Mouse (Mus musculus): Measurements from ENCODE around the gene Ank3. TPM values are rescaled to one million over a fixed set of nuclear protein-coding genes. Genes with fewer than 3 reads are reported as not detected.

Gene Ank3
- polyA plus RNA-seq, 1 experiment from 2014 or later: 24.7 TPM

GRCm38 (mm10) chr10:69705806-69706768, 307.5 kb downstream of the Ank3 start:
- Histone ChIP-seq H3K4me1 (replicated peaks; ENCODE audit: control insufficient read depth, insufficient read depth, low read length) (peaks cover 16% of the 10 kb centered on the region; the same call in 1 of the 2 replicates), H3K36me3 (ENCODE audit: control insufficient read depth, insufficient read depth, low read length) (no peaks in the 10 kb centered on the region), H3K9me3 (ENCODE audit: control insufficient read depth, low read length) (no peaks in the 10 kb centered on the region), H3K27me3 (replicated peaks; ENCODE audit: control insufficient read depth, insufficient read depth, low read length) (no peaks in the 10 kb centered on the region), H3K27ac (ENCODE audit: low read depth) (0 out of 2 replicates have a peak overlapping the region, but pooled peaks have one; percentile 27), H3K4me3 (ENCODE audit: low read depth, low read length) (peak overlapping the region; percentile 22), H3K9ac (ENCODE audit: low read length) (peak overlapping the region; percentile 20; the same call in 1 of the 2 replicates), H3K4me2 (ENCODE audit: low read length) (peak overlapping the region; percentile 45)
- peak; percentile 67 for DNase-seq (ENCODE audit: low spot score)
- no peak for ATAC-seq (replicated peaks; ENCODE audit: low FRiP score, low TSS enrichment, low read depth)
- 14% methylated on average over 17 of the region's 17 CpGs for WGBS

GRCm38 (mm10) chr10:69706851-69707788, 308.5 kb downstream of the Ank3 start:
- Histone ChIP-seq H3K4me1 (replicated peaks; ENCODE audit: control insufficient read depth, insufficient read depth, low read length) (peaks cover 16% of the 10 kb centered on the region; the same call in 1 of the 2 replicates), H3K27me3 (replicated peaks; ENCODE audit: control insufficient read depth, insufficient read depth, low read length) (no peaks in the 10 kb centered on the region), H3K4me3 (ENCODE audit: low read depth, low read length) (peak overlapping the region; percentile 22), H3K36me3 (ENCODE audit: control insufficient read depth, insufficient read depth, low read length) (no peaks in the 10 kb centered on the region), H3K4me2 (ENCODE audit: low read length) (peak overlapping the region; percentile 45), H3K9ac (ENCODE audit: low read length) (no peak overlapping the region), H3K27ac (ENCODE audit: low read depth) (no peak overlapping the region), H3K9me3 (ENCODE audit: control insufficient read depth, low read length) (no peaks in the 10 kb centered on the region)
- DNase-seq (ENCODE audit: low spot score) (no peak), ATAC-seq (replicated peaks; ENCODE audit: low FRiP score, low TSS enrichment, low read depth) (0 out of 2 replicates have a peak, but pooled peaks have one; percentile 47)
- 41% methylated on average over 14 of the region's 14 CpGs for WGBS

GRCm38 (mm10) chr10:69707844-69708550, 309.4 kb downstream of the Ank3 start:
- ATAC-seq (replicated peaks; ENCODE audit: low FRiP score, low TSS enrichment, low read depth): no peak
- no peaks in the 10 kb centered on the region for H3K27me3 ChIP-seq (replicated peaks; ENCODE audit: control insufficient read depth, insufficient read depth, low read length)
- H3K4me2 ChIP-seq (ENCODE audit: low read length): no peak overlapping the region
- no peaks in the 10 kb centered on the region for H3K9me3 ChIP-seq (ENCODE audit: control insufficient read depth, low read length)
- no peaks in the 10 kb centered on the region for H3K36me3 ChIP-seq (ENCODE audit: control insufficient read depth, insufficient read depth, low read length)
- no peak overlapping the region for H3K4me3 ChIP-seq (ENCODE audit: low read depth, low read length)
- H3K9ac ChIP-seq (ENCODE audit: low read length): no peak overlapping the region
- no peak for DNase-seq (ENCODE audit: low spot score)
- peaks cover 19% of the 10 kb centered on the region; the same call in 1 of the 2 replicates for H3K4me1 ChIP-seq (replicated peaks; ENCODE audit: control insufficient read depth, insufficient read depth, low read length)
- H3K27ac ChIP-seq (ENCODE audit: low read depth): no peak overlapping the region
- 80% methylated on average over 11 of the region's 11 CpGs for whole genome bisulfite sequencing

- Histone ChIP-seq H3K36me3 (ENCODE audit: control insufficient read depth, insufficient read depth, low read length) (no peaks in the 10 kb centered on the region), H3K27ac (ENCODE audit: low read depth) (no peak overlapping the region), H3K4me1 (replicated peaks; ENCODE audit: control insufficient read depth, insufficient read depth, low read length) (peaks cover 19% of the 10 kb centered on the region; the same call in 1 of the 2 replicates), H3K4me3 (ENCODE audit: low read depth, low read length) (no peak overlapping the region), H3K4me2 (ENCODE audit: low read length) (no peak overlapping the region), H3K9ac (ENCODE audit: low read length) (no peak overlapping the region), H3K9me3 (ENCODE audit: control insufficient read depth, low read length) (no peaks in the 10 kb centered on the region), H3K27me3 (replicated peaks; ENCODE audit: control insufficient read depth, insufficient read depth, low read length) (no peaks in the 10 kb centered on the region)
- no peak for ATAC-seq (replicated peaks; ENCODE audit: low FRiP score, low TSS enrichment, low read depth)
- DNase-seq (ENCODE audit: low spot score): no peak
- WGBS: 82% methylated on average over 2 of the region's 2 CpGs
These were observed 311.1 kb downstream of the Ank3 start for GRCm38 (mm10) chr10:69709631-69710030.

GRCm38 (mm10) chr10:69710802-69711201, 312.2 kb downstream of the Ank3 start:
- no peak for DNase-seq (ENCODE audit: low spot score)
- 81% methylated on average over 5 of the region's 5 CpGs for WGBS
- H3K27me3 ChIP-seq (replicated peaks; ENCODE audit: control insufficient read depth, insufficient read depth, low read length): no peaks in the 10 kb centered on the region
- no peaks in the 10 kb centered on the region for H3K36me3 ChIP-seq (ENCODE audit: control insufficient read depth, insufficient read depth, low read length)
- no peak overlapping the region for H3K9ac ChIP-seq (ENCODE audit: low read length)
- ATAC-seq (replicated peaks; ENCODE audit: low FRiP score, low TSS enrichment, low read depth): no peak
- no peak overlapping the region for H3K27ac ChIP-seq (ENCODE audit: low read depth)
- H3K4me3 ChIP-seq (ENCODE audit: low read depth, low read length): no peak overlapping the region
- H3K4me1 ChIP-seq (replicated peaks; ENCODE audit: control insufficient read depth, insufficient read depth, low read length): peaks cover 18% of the 10 kb centered on the region; the same call in 1 of the 2 replicates
- no peak overlapping the region for H3K4me2 ChIP-seq (ENCODE audit: low read length)
- no peaks in the 10 kb centered on the region for H3K9me3 ChIP-seq (ENCODE audit: control insufficient read depth, low read length)

- DNase-seq (ENCODE audit: low spot score) (no peak), ATAC-seq (replicated peaks; ENCODE audit: low FRiP score, low TSS enrichment, low read depth) (no peak)
- no peaks in the 10 kb centered on the region for H3K36me3 ChIP-seq (ENCODE audit: control insufficient read depth, insufficient read depth, low read length)
- H3K27me3 ChIP-seq (replicated peaks; ENCODE audit: control insufficient read depth, insufficient read depth, low read length): no peaks in the 10 kb centered on the region
- no peak overlapping the region for H3K27ac ChIP-seq (ENCODE audit: low read depth)
- H3K4me3 ChIP-seq (ENCODE audit: low read depth, low read length): no peak overlapping the region
- no peak overlapping the region for H3K9ac ChIP-seq (ENCODE audit: low read length)
- H3K4me1 ChIP-seq (replicated peaks; ENCODE audit: control insufficient read depth, insufficient read depth, low read length): peaks cover 10% of the 10 kb centered on the region
- no peak overlapping the region for H3K4me2 ChIP-seq (ENCODE audit: low read length)
- no peaks in the 10 kb centered on the region for H3K9me3 ChIP-seq (ENCODE audit: control insufficient read depth, low read length)
- 60% methylated on average over 4 of the region's 4 CpGs for WGBS
These were observed 318.3 kb downstream of the Ank3 start for GRCm38 (mm10) chr10:69716907-69717306.

- no peak overlapping the region for H3K27ac ChIP-seq (ENCODE audit: low read depth)
- H3K4me2 ChIP-seq (ENCODE audit: low read length): no peak overlapping the region
- H3K4me1 ChIP-seq (replicated peaks; ENCODE audit: control insufficient read depth, insufficient read depth, low read length): peaks cover 6% of the 10 kb centered on the region; the same call in 1 of the 2 replicates
- no peaks in the 10 kb centered on the region for H3K36me3 ChIP-seq (ENCODE audit: control insufficient read depth, insufficient read depth, low read length)
- no peaks in the 10 kb centered on the region for H3K27me3 ChIP-seq (replicated peaks; ENCODE audit: control insufficient read depth, insufficient read depth, low read length)
- no peak overlapping the region for H3K9ac ChIP-seq (ENCODE audit: low read length)
- H3K9me3 ChIP-seq (ENCODE audit: control insufficient read depth, low read length): no peaks in the 10 kb centered on the region
- H3K4me3 ChIP-seq (ENCODE audit: low read depth, low read length): no peak overlapping the region
- DNase-seq (ENCODE audit: low spot score) (no peak), ATAC-seq (replicated peaks; ENCODE audit: low FRiP score, low TSS enrichment, low read depth) (no peak)
- WGBS: 82% methylated on average over 5 of the region's 5 CpGs
These were observed 320.8 kb downstream of the Ank3 start for GRCm38 (mm10) chr10:69719421-69719820.

Data from intestine, embryonic 14.5 days (tissue).